Mouse (Mus musculus): Measurements from ENCODE around the gene Sox30.

- TF ChIP-seq ZNF384 (IDR thresholded peaks at IDR 0.05; ENCODE audit: low read depth, low read length) (no peak), MAFK (IDR thresholded peaks at IDR 0.05; ENCODE audit: insufficient read depth, low read depth, low read length) (no peak)
Measured at GRCm38 (mm10) chr11:46060651-46061020, 80.5 kb downstream of the Sox30 start.

All from ES-E14 (cell line).